Mouse (Mus musculus) spleen, adult 10 weeks (tissue): ENCODE data around the gene Pdia5. TPM values are rescaled to one million over a fixed set of nuclear protein-coding genes. Genes with fewer than 3 reads are reported as not detected.

Experiments
- polyA plus RNA-seq: library from polyadenylated mRNA; stranded (reverse); fragments of 350-450 nt; fragmentation: Illumina TruSeq; extraction: RNeasy Lipid Tissue Mini Kit (QIAGEN cat#74804); gene quantifications from one replicate; pipeline ENCODE4 v1.2.3, GENCODE M21; 2015; ENCODE audit warnings: low replicate concordance; ENCODE audit not compliant: insufficient read depth

Pdia5 gene
- polyA plus RNA-seq = 11.7 TPM

GRCm38 (mm10) chr16:35490231-35491070 lies at the start of gene Pdia5:
TSS of gene Pdia5 (minus strand) at chr16:35490873.

GRCm38 (mm10) chr16:35363150-35364062 lies 127.3 kb downstream of the Pdia5 start, which contains the start of gene Sec22a:
TSS of gene Sec22a (minus strand) at chr16:35363918.

Other genes starting within 250 kb of the Pdia5 start
- 15.0 TPM for gene Sec22a, start 127.0 kb downstream of the Pdia5 start, polyA plus RNA-seq
- gene Sema5b, start 50.3 kb upstream of the Pdia5 start, polyA plus RNA-seq = not detected